Mouse (Mus musculus) C2C12 (cell line): Measurements from ENCODE around the gene Sort1.
"Not testable (repeated sequence)": the region's sequence is repeated elsewhere in the genome, so short reads cannot be mapped to it uniquely, and the experiment has no call there.

Experiments
- CEBPB ChIP-seq: IDR thresholded peaks from one replicate; pipeline ENCODE4 v1.6.1; 2011; ENCODE audit warnings: low read depth, mild to moderate bottlenecking, control low read depth, moderate library complexity
- CTCF ChIP-seq: IDR thresholded peaks from one replicate; pipeline ENCODE4 v1.5.1; 2011; ENCODE audit not compliant: control insufficient read depth, insufficient read depth, insufficient read length
- FOSL1 ChIP-seq: IDR thresholded peaks from one replicate; pipeline ENCODE4 v1.8.0; 2011; ENCODE audit warnings: mild to moderate bottlenecking, low read length; ENCODE audit not compliant: poor library complexity, insufficient read depth, severe bottlenecking
- MAX ChIP-seq: IDR thresholded peaks from one replicate; pipeline ENCODE4 v1.6.1; 2011; ENCODE audit warnings: mild to moderate bottlenecking, control low read depth
- MYOD1 ChIP-seq: IDR thresholded peaks from one replicate; pipeline ENCODE4 v1.6.1; 2011; ENCODE audit warnings: low read depth; ENCODE audit not compliant: control insufficient read depth, insufficient read length
- MYOG ChIP-seq: IDR thresholded peaks from one replicate; pipeline ENCODE4 v1.6.1; 2011; ENCODE audit not compliant: control insufficient read depth, insufficient read length; ENCODE audit errors: extremely low read depth
- USF1 ChIP-seq: IDR thresholded peaks from one replicate; pipeline ENCODE4 v1.6.1; 2011; ENCODE audit warnings: low read depth, mild to moderate bottlenecking, control low read depth, moderate library complexity

- not testable (repeated sequence) for TF ChIP-seq CEBPB, CTCF, MYOG, USF1, FOSL1, MYOD1, MAX
Observed at GRCm38 (mm10) chr3:108279495-108279894, 4.4 kb upstream of the Sort1 start.
